Mouse (Mus musculus): ENCODE measurements around the gene Mapkap1.
A peak's percentile ranks its signal among the peaks of the same experiment; 100 is the strongest.

The Mapkap1 gene

DNA sequence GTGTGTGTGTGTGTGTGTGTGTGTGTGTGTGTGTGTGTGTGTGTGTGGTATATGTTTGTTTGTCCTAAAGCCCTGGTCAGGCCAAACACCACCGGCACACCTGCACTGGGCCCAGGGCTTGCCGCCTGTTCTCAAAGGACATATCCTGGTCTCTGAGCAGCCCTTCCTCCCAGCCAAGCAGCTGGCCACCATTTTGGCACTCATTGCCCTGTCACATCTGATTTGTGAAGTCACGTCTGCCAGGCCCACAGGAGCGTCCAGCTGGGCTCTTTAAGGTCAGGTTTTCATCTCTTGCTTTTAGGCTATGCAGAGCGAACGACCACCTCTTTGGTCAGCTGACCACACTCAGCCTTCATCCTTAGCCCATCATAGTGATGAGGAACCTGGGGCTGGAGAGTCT, 223.9 kb downstream of the Mapkap1 start:
- DNase-seq (ENCODE audit: low spot score in 2 of 2), result no peak

DNA sequence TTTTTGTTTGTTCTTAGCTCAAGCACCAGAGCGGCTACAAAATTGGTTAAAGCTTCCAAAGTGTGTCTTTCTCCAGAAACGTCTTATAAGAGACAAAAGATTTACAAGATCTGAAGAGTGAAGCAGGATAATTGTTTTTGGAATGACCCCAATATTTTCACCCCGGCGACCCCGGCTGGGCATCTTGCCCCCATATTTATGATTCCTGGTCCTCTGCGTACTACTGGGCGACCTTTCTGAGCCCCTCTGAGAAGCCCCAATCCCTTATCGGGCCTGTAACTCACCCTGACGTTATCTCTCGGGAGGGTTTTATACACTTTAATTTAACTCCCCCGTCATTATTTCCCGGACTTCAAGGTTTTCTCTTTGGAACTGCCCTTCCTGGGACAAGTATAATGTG, 225.5 kb downstream of the Mapkap1 start:
- no peak for DNase-seq (ENCODE audit: low spot score in 2 of 2)

DNA sequence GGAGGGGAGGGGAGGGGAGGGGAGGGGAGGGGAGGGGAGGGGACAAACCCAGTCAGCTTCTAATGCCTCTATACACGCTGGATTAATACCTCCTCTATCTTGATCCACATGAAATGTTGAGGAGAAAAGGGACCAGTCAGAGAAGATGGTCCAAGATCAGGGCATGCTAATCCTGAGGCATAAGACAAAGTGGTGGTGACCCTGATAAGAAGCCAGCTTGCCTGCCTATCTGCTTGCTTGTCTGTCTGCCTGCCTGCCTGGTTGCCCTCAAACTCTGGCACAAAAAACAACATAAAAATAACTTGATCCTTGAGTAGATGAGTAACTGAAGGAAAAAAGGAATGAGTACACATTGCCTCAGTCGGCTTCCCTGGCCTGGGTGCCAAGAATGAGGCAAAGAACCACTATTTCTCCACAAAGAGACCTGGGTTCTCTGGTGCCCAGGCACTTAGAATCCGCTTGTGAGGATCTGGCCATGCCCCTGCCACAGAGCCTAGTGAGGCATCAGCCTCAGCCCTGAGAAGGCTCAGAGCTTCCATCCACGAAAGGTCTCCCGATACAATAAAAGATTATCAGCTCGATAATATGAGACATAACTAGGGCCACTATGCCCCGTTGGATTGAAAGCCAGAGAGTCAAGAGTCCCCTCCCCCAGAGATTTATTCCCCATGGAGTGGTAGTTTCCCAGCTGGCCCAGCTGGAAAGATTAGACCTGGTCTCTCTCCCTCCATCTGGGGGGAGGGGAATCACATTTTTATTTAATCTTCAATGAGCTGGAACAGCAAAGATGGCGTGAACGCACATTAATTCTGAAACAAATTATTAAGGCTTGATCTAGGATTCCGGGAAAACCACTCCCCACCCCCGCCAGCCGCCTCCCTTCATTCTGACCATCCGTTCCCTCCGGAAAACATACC, 228.9 kb downstream of the Mapkap1 start:
- no peak for DNase-seq (ENCODE audit: low spot score in 2 of 2)

DNA sequence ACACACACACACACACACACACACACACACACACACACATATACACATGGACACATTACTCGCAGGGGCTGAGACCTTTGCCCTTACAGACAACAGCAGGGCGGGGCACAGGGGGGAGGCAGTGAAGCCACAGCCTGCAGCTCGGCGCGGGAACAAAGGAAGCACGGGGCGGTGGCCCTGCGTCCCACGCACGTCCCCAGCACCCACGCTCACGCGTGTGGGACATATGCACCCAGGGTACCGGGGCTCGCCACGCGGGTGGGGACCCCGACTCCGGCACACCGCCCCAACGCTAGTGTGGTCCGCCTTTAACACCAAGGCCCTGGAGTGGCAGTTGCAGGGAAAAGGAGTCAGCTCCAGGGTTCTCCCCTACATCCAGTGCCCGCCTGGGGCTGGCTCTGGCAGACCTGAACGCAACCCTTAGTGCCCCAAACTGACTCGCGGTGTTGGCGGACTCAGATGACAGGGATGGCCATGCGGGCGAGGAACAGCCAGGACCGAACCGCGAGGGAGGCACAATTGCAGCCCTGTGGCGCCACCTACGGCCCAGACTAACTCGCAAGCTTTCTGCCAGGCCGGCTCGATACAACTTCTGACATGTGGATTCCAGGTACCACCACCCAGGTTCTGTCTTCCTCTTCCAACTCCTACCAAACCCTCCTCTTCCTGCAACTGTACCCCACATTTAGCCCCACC, 232.5 kb downstream of the Mapkap1 start:
- peak; percentile 77 to 88 for DNase-seq (ENCODE audit: low spot score in 2 of 2)

DNA sequence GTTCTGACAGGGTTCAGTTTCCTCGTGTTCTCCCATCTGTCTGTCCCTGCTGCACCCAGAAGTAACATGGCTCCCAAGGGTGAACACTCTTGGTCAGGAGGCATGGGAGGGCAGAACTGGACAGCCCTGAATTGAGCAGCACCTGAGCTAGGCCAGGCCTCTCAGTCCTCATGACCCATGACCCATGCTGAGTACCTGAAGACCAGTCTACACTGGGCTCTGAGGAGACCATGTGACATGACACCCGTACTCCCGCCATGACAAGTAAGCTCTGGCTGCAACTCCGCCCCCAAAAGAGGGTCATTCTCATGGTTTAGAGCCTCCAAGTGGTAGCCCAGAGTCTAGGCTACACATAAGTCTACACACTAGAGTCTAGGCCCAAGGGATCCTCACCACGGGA, 233.2 kb downstream of the Mapkap1 start:
- no peak for DNase-seq (ENCODE audit: low spot score in 2 of 2)

DNA sequence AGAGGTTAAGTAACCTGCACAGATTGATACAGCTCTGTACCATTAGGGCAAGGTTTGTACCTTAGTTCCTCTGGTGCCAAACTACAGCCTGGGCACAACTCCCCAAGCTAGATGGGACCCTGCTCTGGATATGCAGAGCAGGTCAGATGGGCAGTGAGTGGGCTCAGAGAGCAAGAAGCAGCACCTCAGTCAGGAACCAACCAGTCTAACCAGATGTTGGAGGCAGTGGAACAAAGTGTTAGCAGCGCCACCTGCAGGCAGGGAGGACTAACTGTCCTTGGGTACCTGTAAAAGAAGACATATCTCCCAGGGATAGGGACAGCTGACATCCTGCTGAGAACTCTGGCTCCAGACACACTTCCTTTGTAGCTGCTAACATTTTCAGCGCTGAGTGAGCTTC, 235.8 kb downstream of the Mapkap1 start:
- DNase-seq (ENCODE audit: low spot score in 2 of 2), result peak; percentile 72 to 86

DNA sequence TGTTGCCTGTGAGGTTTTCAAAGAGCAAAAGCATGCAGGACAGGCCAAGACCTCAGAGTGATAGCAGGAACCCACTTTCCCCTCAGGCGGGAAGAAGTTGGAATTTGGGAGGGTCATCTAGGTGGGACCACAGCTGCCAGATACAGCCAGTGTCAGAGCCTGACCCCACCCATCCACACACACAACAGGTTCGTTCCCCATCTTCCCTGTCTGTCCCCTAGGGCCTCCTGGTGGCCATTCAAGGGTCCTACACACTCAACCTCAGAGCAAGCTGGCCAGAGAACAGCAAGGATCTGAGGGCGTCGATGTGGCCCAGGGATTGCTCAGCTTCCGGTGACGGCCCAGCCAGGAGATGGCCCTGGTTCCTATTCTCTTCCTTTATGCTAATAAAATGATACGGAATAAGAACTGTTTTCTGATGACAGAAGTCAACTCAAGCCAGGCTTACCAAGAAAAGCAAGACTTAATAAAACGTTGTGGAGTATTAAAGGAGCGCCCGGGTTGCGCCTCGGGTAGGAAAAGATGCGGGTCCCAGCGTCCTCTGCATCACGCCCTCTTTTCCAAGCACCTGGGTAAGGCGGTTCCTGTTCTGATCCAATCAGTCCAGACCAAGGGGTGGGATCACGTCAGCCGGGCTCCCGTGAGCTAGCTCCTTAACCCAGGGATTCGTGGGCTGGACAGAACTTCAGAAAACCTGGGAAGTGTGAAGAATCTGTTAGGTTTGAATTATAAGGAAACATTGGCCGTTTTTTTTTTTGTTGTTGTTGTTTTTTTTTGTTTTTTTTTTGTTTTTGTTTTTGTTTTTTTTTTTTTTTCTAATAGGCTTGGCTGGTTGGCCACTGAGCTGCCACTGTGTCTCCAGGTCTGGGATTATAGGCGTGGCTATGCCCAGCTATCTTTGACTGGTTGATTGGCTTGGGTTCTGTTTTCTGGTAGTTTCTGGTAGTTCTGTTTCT, 238.3 kb downstream of the Mapkap1 start:
- DNase-seq (ENCODE audit: low spot score in 2 of 2), result peak; percentile 55 to 70

DNA sequence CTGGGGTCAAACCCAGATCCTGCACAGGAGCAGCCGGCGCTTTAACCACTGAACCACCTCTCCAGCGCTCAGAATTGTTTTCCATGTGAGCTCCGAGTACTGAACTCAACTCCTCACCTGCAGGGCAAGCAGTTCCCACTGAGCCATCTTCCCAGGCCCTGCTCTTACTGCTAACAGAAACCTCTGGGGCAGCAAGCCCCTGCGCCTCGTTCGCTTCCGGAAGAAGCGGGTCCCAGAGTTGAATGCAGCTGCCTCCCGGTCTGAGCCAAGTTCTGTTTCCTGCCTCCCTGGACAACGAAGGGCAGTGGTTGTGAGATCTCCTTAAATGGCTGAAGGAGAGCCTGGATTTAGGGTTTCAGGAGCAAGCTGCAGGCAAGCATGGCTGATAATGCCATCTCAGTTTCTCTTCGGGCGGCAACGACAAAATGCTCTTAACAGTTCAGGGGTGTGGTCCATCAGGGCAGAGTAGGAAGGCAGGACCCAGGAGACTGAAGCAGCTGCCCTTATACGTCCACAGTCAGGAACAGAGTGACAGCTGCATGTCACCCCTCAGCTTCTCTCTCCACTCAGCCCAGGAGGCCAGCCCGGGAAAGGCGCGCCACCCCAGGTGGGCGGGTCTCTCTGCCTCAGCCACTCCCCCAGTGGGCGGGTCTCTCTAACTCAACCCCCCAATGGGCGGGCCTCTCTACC, 239.4 kb downstream of the Mapkap1 start:
- peak; percentile 88 to 90 for DNase-seq (ENCODE audit: low spot score in 2 of 2)

DNA sequence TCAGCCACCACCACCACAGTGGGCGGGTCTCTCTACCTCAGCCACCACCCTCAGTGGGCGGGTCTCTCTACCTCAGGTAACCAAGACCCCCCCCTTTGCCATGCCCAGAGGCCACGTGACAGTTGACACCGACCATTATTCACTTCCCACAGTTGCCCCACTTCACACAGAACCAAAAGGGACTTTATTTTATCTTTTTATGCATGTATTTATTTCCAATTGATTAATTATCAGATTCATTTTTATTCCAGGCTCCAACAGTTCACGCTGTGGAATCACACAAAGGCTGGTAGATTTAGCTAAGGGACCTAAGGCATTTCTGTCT, 239.9 kb downstream of the Mapkap1 start:
- DNase-seq (ENCODE audit: low spot score in 2 of 2), result no peak

DNA sequence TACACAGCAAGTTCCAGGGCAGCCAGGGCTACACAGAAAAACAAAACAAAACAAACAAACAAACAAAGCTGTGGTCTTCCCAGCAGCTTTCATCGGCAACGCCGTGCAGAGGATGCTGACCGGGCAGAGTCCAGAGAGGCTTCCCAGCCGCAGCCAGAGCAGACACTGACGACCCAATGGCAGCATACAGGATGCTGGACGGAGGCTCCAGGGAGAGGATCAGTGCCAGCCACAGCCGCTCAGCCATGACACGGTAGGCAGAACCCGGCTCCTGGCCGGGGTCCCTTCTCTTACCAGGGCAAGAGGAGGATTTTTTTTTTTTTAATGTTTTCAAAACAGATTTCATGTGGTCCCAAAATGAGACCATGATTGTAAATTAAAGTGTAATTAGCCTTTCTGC, 240.8 kb downstream of the Mapkap1 start:
- DNase-seq (ENCODE audit: low spot score in 2 of 2), result no peak

DNA sequence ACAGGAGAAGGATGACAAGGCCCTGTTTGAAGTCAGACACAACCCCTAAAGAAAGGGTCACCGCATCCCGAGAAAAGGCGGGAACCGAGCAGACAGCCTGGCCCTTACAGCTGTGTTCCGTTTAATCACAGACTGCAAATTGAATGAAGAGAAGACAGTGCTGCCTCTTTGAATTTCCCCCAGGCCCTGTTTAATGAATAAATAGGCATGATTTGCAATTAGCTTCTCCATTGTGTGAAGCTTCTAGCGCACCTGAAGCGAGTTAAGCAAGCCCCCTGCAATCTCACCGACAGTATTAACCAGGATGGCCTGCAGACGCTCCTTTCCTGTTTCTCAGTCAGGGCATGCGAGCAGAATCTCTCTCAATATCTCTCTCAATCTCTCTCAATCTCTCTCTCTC, 261.2 kb downstream of the Mapkap1 start:
- DNase-seq (ENCODE audit: low spot score in 2 of 2), result no peak

DNA sequence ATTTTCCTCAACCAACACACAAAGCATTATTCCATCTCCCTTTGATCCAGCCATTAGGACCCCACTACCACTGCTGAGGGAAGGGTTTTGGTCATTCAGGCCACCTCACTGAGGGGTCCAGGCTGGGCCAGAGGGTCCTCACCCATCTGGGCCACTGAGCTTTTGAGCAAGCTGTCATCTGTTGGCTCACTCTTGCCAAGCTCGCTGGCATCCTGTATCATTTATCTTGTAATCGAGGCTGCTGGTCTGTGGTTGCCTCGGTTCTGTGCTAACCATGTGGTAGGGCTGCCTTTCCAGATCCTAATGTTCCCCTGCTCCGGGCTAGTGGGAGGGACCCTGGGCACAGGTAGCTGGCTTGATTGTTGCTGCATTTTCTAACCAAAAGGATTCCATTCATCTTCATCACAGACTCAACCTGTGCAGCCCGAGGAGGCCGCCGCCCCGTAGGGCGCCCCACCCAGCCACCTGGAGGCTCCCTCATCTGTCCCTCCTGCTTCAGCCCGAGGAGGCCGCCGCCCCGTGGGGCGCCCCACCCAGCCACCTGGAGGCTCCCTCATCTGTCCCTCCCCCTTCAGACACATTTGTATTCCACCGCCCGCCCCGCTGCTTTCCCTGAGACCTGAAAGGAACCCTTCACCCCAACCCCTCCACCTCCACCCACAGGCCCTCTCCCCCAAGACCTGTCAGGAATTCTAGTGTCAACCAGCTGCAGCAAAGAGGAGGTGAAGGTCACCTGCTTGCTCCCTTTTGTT, 262.0 kb downstream of the Mapkap1 start:
- DNase-seq (ENCODE audit: low spot score in 2 of 2), result no peak

DNA sequence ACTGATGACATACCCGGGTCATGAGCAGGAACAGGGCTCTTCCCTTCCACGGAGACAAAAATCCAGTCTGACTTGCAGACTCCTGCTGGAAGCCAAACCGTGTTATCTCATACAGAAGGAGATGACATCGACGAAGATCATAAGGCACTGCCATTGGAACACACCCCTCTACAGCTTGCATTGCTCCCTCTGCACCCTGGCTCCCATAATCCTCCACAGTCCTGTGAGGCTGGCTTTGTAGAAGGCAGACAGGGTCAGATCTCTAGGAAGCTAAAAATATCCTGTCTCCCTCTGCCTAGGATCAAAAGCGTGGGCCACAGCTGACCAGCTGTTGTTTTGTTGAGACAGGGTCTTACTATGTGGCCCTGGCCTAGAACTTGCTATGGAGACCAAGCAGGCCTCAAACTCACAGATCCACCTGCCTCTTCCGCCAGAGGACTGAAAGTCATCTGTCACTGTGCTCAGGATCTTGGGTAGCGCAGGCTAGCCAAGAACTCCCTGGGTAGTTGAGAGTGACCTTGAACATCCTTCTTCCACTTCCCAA, 262.7 kb downstream of the Mapkap1 start:
- DNase-seq (ENCODE audit: low spot score in 2 of 2), result no peak

DNA sequence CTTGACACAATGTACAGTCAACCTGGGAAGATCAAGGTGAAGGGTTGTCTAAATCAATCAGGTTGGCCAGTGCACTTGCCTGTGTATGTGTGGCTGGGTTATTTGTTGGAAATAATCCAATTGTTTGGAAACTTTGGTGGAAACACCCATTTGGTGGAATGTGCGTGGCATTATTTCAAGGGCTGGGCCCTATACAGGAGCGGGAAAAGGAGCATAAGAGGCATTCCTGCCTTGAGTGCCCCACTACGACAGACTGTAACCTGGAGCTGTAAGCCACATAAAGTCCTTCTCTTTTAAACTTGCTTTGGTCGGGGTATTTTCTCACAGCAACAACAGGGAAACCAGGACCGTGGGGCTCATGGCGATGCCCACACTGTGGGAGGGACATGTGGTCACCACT, 263.9 kb downstream of the Mapkap1 start:
- DNase-seq (ENCODE audit: low spot score in 2 of 2), result no peak

DNA sequence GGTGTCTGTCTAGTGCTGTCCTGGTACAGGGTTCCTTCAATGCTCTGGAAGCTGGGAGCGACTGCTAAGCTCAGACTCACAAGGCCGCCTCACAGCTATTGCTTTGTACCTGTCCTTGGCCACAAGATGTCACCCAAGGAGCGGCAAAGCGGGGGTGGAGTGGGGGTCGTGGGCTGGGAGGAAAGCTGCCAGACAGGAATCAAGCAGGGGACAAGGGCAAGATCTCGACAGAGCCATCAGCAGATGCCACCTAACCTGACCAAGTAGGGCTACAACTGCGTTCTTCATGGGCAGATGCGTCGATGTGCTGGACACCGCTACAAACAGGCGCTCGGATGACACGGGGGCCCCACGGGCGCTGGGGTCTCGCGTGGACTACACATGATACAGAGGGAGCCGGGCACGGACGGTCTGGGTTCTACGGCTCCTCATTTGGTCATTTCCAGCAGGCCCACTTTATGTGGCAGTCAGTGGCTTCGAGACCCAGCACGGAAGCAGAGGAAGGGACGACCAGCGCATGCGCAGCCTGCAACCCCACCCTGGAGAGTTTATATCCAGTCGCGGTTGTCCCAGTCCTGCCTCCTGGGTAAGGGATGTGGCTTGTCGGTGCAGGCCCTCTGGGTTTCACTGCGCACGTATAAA, 264.9 kb downstream of the Mapkap1 start:
- peak; percentile 38 to 72 for DNase-seq (ENCODE audit: low spot score in 2 of 2)

DNA sequence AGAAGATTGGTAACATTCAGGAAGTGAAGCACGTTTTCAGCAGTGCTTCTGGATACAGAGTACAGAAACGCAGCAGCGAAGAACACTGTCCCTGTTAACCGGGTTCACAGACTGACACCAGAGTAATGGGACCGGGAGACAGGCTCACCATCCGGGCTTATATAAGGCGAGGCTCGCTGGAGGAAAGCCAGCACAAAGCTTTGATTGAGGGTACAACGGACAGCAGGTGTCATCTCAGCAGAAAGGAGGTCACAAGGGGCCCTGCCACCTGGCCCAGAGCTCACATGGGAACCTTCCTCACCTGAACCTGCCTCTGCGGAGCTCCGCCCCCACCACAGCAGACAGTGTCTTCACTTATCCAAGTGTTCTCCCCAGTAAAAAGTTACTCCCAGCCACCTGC, 267.3 kb downstream of the Mapkap1 start:
- DNase-seq (ENCODE audit: low spot score in 2 of 2), result no peak
